Mouse (Mus musculus) MEL (cell line): Measurements from ENCODE around the gene Camkv. TPM values are rescaled to one million over a fixed set of nuclear protein-coding genes. Genes with fewer than 3 reads are reported as not detected.
A peak's percentile ranks its signal among the peaks of the same experiment; 100 is the strongest.

Experiments
- DNase-seq: peaks from one replicate; pipeline ENCODE4 v3.0.0; 2011; ENCODE audit warnings: low read depth, low spot score
- H3K27ac ChIP-seq: 2 replicates; pipeline ENCODE4 v1.5.1; 2012; ENCODE audit warnings: low read depth, mild to moderate bottlenecking, control low read depth, low read length, moderate library complexity; ENCODE audit not compliant: control insufficient read depth
- H3K27me3 ChIP-seq, 2 experiments: fragments of 150-350 bp in 1 of 2; sonication (generic) in 1 of 2; 2 replicates each; pipeline ENCODE4 v1.6.1; 2012; ENCODE audit warnings: low read length in 2 of 2, mild to moderate bottlenecking in 2 of 2, improper control_type of control experiment in 1 of 2, moderate library complexity in 1 of 2; ENCODE audit not compliant: insufficient read depth in 2 of 2, control insufficient read depth in 1 of 2
- H3K36me3 ChIP-seq, 2 experiments: 2 replicates each; pipeline ENCODE4 v1.6.1; 2012 to 2014; ENCODE audit warnings: low read length in 2 of 2, improper control_type of control experiment in 1 of 2, inconsistent platforms in 1 of 2, mild to moderate bottlenecking in 1 of 2; ENCODE audit not compliant: insufficient read depth in 2 of 2, control insufficient read depth in 1 of 2
- H3K4me1 ChIP-seq, 2 experiments: fragments of 150-350 bp in 1 of 2; sonication (generic) in 1 of 2; 2 replicates each; pipeline ENCODE4 v1.6.1; 2012; ENCODE audit warnings: low read length in 2 of 2, improper control_type of control experiment in 1 of 2, mild to moderate bottlenecking in 1 of 2; ENCODE audit not compliant: insufficient read depth in 2 of 2, control insufficient read depth in 1 of 2
- H3K4me3 ChIP-seq, 2 experiments: fragments of 150-350 bp in 1 of 2; sonication (generic) in 1 of 2; 2 replicates each; pipeline ENCODE4 v1.5.1; 2012; ENCODE audit warnings: low read depth in 2 of 2, low read length in 2 of 2, mild to moderate bottlenecking in 2 of 2, moderate library complexity in 2 of 2, control low read depth in 1 of 2, improper control_type of control experiment in 1 of 2; ENCODE audit not compliant: control insufficient read depth in 1 of 2, insufficient read depth in 1 of 2
- H3K79me2 ChIP-seq: 2 replicates; pipeline ENCODE4 v1.6.1; 2012; ENCODE audit warnings: mild to moderate bottlenecking, low read length, moderate library complexity; ENCODE audit not compliant: control insufficient read depth, poor library complexity, insufficient read depth
- H3K9ac ChIP-seq: 2 replicates; pipeline ENCODE4 v1.6.1; 2012; ENCODE audit warnings: low read depth, mild to moderate bottlenecking, control low read depth, low read length, moderate library complexity; ENCODE audit not compliant: control insufficient read depth, poor library complexity, severe bottlenecking
- H3K9me3 ChIP-seq: fragments of 150-350 bp; sonication (generic); replicated peaks from 2 replicates; pipeline ENCODE4 v1.6.1; 2012; ENCODE audit warnings: mild to moderate bottlenecking, low read length, improper control_type of control experiment, moderate library complexity; ENCODE audit not compliant: insufficient read depth
- CHD1 ChIP-seq: IDR thresholded peaks from 2 replicates; pipeline ENCODE4 v1.6.1; 2012; ENCODE audit warnings: low read depth, mild to moderate bottlenecking, inconsistent platforms, low read length, improper control_type of control experiment
- CTCF ChIP-seq, 3 experiments: IDR thresholded peaks in 2 of 3; conservative IDR thresholded peaks in 1 of 3; 2 replicates each; pipeline ENCODE4 v1.5.1; 2011 to 2012; ENCODE audit warnings: low read length in 3 of 3, low read depth in 2 of 3, mild to moderate bottlenecking in 2 of 3, improper control_type of control experiment in 1 of 3, inconsistent platforms in 1 of 3, mixed read lengths in 1 of 3, moderate library complexity in 1 of 3; ENCODE audit not compliant: control insufficient read depth in 1 of 3, insufficient read depth in 1 of 3, poor library complexity in 1 of 3, severe bottlenecking in 1 of 3
- EP300 ChIP-seq, 2 experiments: IDR thresholded peaks; 2 replicates each; pipeline ENCODE4 v1.6.1; 2011; ENCODE audit warnings: improper control_type of control experiment in 2 of 2, low read length in 2 of 2, low read depth in 1 of 2, mild to moderate bottlenecking in 1 of 2
- ETS1 ChIP-seq: IDR thresholded peaks from 2 replicates; pipeline ENCODE4 v1.6.1; 2012; ENCODE audit warnings: low read depth, mild to moderate bottlenecking, inconsistent platforms, low read length, improper control_type of control experiment, moderate library complexity
- GABPA ChIP-seq: IDR thresholded peaks from 2 replicates; pipeline ENCODE4 v1.6.1; 2012; ENCODE audit warnings: low read depth, mild to moderate bottlenecking, inconsistent platforms, low read length, improper control_type of control experiment, moderate library complexity
- GATA1 ChIP-seq: IDR thresholded peaks from 2 replicates; pipeline ENCODE4 v1.6.1; 2011; ENCODE audit warnings: low read depth, low read length, improper control_type of control experiment
- HCFC1 ChIP-seq: IDR thresholded peaks from 2 replicates; pipeline ENCODE4 v1.6.1; 2012; ENCODE audit warnings: low read depth, mild to moderate bottlenecking, inconsistent platforms, low read length, improper control_type of control experiment, moderate library complexity
- KAT2A ChIP-seq: conservative IDR thresholded peaks from 2 replicates; pipeline ENCODE4 v1.6.1; 2012; ENCODE audit warnings: low read depth, low read length, improper control_type of control experiment, inconsistent platforms
- MAFK ChIP-seq: IDR thresholded peaks from 2 replicates; pipeline ENCODE4 v1.6.1; 2011; ENCODE audit warnings: low read depth, mild to moderate bottlenecking, low read length, improper control_type of control experiment, borderline replicate concordance
- MAZ ChIP-seq: IDR thresholded peaks from 2 replicates; pipeline ENCODE4 v1.6.1; 2012; ENCODE audit warnings: low read depth, mild to moderate bottlenecking, inconsistent platforms, low read length, improper control_type of control experiment
- MXI1 ChIP-seq: IDR thresholded peaks from 2 replicates; pipeline ENCODE4 v1.6.1; 2011; ENCODE audit warnings: mild to moderate bottlenecking, low read depth, low read length, improper control_type of control experiment
- MYB ChIP-seq: IDR thresholded peaks from 2 replicates; pipeline ENCODE4 v1.6.1; 2011; ENCODE audit warnings: mild to moderate bottlenecking, low read depth, low read length, improper control_type of control experiment
- MYC ChIP-seq: IDR thresholded peaks from 2 replicates; pipeline ENCODE4 v1.6.1; 2011; ENCODE audit warnings: low read depth, mild to moderate bottlenecking, low read length, improper control_type of control experiment, moderate library complexity
- NELFE ChIP-seq: IDR thresholded peaks from 2 replicates; pipeline ENCODE4 v1.6.1; 2011; ENCODE audit warnings: low read depth, low read length, improper control_type of control experiment
- POLR2A ChIP-seq, 2 experiments: IDR thresholded peaks; 2 replicates each; pipeline ENCODE4 v1.6.1; 2011 to 2012; ENCODE audit warnings: low read length in 2 of 2, mild to moderate bottlenecking in 2 of 2, control low read depth in 1 of 2, improper control_type of control experiment in 1 of 2, low read depth in 1 of 2, moderate library complexity in 1 of 2; ENCODE audit not compliant: control insufficient read depth in 1 of 2, insufficient read depth in 1 of 2, poor library complexity in 1 of 2
- POLR2AphosphoS5 ChIP-seq: IDR thresholded peaks from 2 replicates; pipeline ENCODE4 v1.6.1; 2012; ENCODE audit warnings: low read depth, borderline replicate concordance, mild to moderate bottlenecking, inconsistent platforms, low read length, moderate library complexity, mixed read lengths
- RAD21 ChIP-seq: IDR thresholded peaks from 2 replicates; pipeline ENCODE4 v1.6.1; 2011; ENCODE audit warnings: mild to moderate bottlenecking, low read depth, low read length, improper control_type of control experiment
- SMC3 ChIP-seq: IDR thresholded peaks from 2 replicates; pipeline ENCODE4 v1.6.1; 2011; ENCODE audit warnings: low read depth, low read length, improper control_type of control experiment
- TAL1 ChIP-seq: IDR thresholded peaks from 2 replicates; pipeline ENCODE4 v1.6.1; 2012; ENCODE audit warnings: mild to moderate bottlenecking, inconsistent platforms, low read length, moderate library complexity, mixed read lengths
- TBP ChIP-seq: IDR thresholded peaks from 2 replicates; pipeline ENCODE4 v1.8.0; 2011; ENCODE audit warnings: low read depth, low read length, improper control_type of control experiment
- USF1 ChIP-seq: IDR thresholded peaks from 2 replicates; pipeline ENCODE4 v1.6.1; 2014; ENCODE audit warnings: low read depth, mild to moderate bottlenecking, inconsistent platforms, low read length, improper control_type of control experiment, moderate library complexity
- ZC3H11A ChIP-seq: IDR thresholded peaks from 2 replicates; pipeline ENCODE4 v1.6.1; 2012; ENCODE audit warnings: low read depth, mild to moderate bottlenecking, inconsistent platforms, low read length, improper control_type of control experiment
- ZKSCAN1 ChIP-seq: IDR thresholded peaks from 2 replicates; pipeline ENCODE4 v1.6.1; 2012; ENCODE audit warnings: low read depth, mild to moderate bottlenecking, inconsistent platforms, low read length, improper control_type of control experiment, moderate library complexity
- ZMIZ1 ChIP-seq: IDR thresholded peaks from 2 replicates; pipeline ENCODE4 v1.6.1; 2012; ENCODE audit warnings: low read depth, mild to moderate bottlenecking, inconsistent platforms, low read length, improper control_type of control experiment, moderate library complexity
- ZNF384 ChIP-seq: IDR thresholded peaks from 2 replicates; pipeline ENCODE4 v1.6.1; 2012; ENCODE audit warnings: low read depth, mild to moderate bottlenecking, inconsistent platforms, low read length, improper control_type of control experiment
- polyA plus RNA-seq, 2 experiments: library from polyadenylated mRNA; stranded (reverse) in 1 of 2; unstranded in 1 of 2; fragments of >175 nt in 1 of 2; fragments of >200 nt in 1 of 2; gene quantifications; 2 replicates each; pipeline versions ENCODE4 v1.2.1 to v1.2.4; 2012; ENCODE audit warnings: low replicate concordance in 2 of 2, low read depth in 1 of 2; ENCODE audit not compliant: insufficient read length in 2 of 2, insufficient read depth in 1 of 2, missing spikeins in 1 of 2
- total RNA-seq: library from RNA; depleted of rRNA; stranded (reverse); fragments of 300-350 nt; gene quantifications from 2 replicates; pipeline ENCODE4 v1.2.3, GENCODE M21; 2012

The Camkv gene
- total and polyA plus RNA-seq, 3 experiments, result 0.08 to 0.14 TPM; not detected in 1

DNA sequence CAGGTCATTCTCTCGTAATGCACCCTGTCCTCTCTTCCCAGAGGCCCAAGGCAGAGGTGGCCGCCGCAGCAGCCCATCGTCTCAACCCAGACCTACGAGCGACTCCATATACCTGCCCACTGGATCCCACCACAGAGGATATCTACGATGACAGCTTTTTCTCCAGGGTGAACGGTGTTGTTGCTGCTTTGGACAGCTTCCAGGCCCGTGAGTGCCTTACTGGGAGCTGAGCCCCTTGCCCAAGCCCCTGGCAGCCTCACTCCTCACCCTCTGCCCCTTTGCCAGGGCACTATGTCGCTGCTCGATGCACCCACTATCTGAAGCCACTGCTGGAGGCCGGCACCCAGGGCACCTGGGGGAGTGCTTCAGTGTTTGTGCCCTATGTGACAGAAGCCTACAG lies 43.3 kb downstream of the Camkv start:
- peaks cover 37% of the 10 kb centered on the region for H3K79me2 ChIP-seq
- TF ChIP-seq USF1 (no peak), NELFE (no peak), ZC3H11A (no peak), SMC3 (no peak), POLR2A (IDR thresholded peaks at IDR 0.05; ENCODE audit: control insufficient read depth in 1 of 2, insufficient read depth in 1 of 2, low read depth in 1 of 2, low read length in 2 of 2, poor library complexity in 1 of 2) (no peak), ZNF384 (no peak), HCFC1 (no peak), MXI1 (no peak), ZMIZ1 (no peak)
- no peaks in the 10 kb centered on the region for H3K9me3 ChIP-seq
- no peak overlapping the region for H3K27ac ChIP-seq
- no peak overlapping the region for H3K4me3 ChIP-seq
- H3K27me3 ChIP-seq, result no peaks in the 10 kb centered on the region
- H3K36me3 ChIP-seq, result peaks cover 2 to 55% of the 10 kb centered on the region in 2 experiments
- no peak for DNase-seq
- H3K4me1 ChIP-seq, result peaks cover 27 to 77% of the 10 kb centered on the region in 2 experiments
- H3K9ac ChIP-seq, result no peak overlapping the region

DNA sequence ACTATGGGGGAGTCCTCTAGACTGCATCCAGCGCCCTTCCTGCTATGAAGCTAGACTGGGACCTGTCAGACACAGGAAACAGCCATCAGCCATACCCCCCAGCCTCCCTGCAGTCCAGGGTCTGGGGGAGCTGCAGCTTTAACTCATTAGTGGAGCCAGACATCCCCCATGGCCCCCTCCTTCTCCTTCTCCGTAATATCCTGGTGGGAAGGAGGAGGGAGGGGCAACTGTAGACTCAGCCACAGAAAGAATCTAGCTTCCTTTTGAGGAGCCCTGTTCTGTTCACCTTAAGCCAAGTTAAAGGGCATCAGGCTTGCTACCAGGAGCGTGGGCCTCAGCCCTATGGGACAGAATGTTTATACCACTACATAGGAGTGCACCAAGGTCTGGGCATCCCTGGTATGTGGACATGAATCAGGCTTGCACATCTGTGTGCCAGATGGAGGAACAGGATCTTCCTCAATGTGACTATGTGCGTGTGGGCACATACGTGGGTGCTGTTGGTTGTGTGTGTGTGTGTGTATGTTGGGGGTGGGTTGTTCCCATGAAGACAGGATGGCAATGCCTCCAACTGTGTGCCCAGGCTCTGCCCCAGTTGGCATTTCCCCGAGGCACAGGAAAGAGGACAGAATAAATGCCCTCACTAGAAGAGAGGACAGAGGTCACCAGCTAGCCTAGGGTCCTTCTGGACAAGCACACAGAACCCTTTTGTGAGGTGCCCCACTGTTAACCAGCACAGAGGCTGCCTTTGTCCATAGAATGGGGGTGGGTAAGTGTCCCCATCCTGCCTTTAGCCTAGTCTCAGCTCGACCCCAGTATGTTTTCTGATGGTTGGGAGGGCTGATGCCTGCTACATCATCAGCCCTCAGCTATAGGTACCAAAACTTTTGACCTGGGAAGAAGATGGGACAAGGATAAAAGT lies 46.5 kb downstream of the Camkv start:
- H3K4me3 ChIP-seq, result peak overlapping the region; percentile 12 to 14; a peak in 3 of 4 replicates
- peak overlapping the region; percentile 51 for H3K9ac ChIP-seq

DNA sequence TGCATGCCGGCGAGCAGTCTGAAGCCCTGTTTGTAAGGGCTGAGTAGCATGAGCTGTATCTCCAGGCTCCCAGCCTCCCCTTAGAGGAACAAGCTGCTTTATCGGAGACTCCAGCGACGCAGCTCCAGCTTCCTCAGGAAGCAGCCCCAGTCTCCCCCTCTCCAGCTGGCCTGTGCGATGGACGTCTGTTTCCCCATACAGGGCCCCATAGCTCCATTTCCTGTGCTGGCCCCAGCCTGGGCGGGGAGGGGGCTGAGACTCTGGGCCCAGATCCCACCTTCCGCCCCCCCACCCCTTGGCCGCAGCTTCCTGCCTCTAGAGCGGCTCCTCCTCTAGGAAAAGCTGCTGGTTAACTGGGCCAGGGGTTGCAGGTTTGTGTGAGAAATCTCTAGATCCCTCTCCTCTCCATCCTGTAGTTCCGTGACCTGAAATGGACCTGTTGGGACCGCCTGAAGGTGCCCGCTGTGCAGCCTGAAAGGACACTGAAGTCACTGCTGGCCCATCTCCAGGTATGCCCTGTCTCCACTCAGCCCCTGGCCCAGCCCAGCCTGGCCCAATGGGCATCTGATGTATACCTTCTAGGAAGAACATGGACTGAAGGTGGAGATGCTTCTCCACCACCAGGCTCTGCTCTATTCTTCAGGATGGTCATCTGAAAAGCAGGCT lies 47.3 kb downstream of the Camkv start, which contains the start of gene Gm20661:
Gm20661 (plus strand) TSS at position 378 of the 666 bp plus-strand sequence.
- peak; percentile 97 for DNase-seq
- Histone ChIP-seq H3K79me2 (peaks cover 34% of the 10 kb centered on the region), H3K36me3 (peaks cover 4 to 46% of the 10 kb centered on the region in 2 experiments), H3K27ac (peak within 1 kb of the TSS; percentile 94), H3K9me3 (no peaks in the 10 kb centered on the region), H3K9ac (peak within 1 kb of the TSS; percentile 88), H3K4me1 (peaks cover 33 to 53% of the 10 kb centered on the region in 2 experiments), H3K27me3 (no peaks in the 10 kb centered on the region), H3K4me3 (peak within 1 kb of the TSS; percentile 72 to 91)
- peak in 1 of 2 experiments; percentile 61; a peak in 1 of 4 replicates for TF ChIP-seq POLR2A (IDR thresholded peaks at IDR 0.05; ENCODE audit: control insufficient read depth in 1 of 2, insufficient read depth in 1 of 2, low read depth in 1 of 2, low read length in 2 of 2, poor library complexity in 1 of 2)
- peak; percentile 88 for TF ChIP-seq MYC
- no peak for TF ChIP-seq CTCF (IDR thresholded peaks at IDR 0.05 in 2 of 3, conservative IDR thresholded peaks at IDR 0.05 in 1 of 3; ENCODE audit: control insufficient read depth in 1 of 3, insufficient read depth in 1 of 3, low read depth in 2 of 3, low read length in 3 of 3, poor library complexity in 1 of 3, severe bottlenecking in 1 of 3)
- peak; percentile 99 for TF ChIP-seq ETS1
- TF ChIP-seq ZKSCAN1, result no peak
- TF ChIP-seq NELFE, result peak; percentile 40; the same call in 1 of the 2 replicates
- TF ChIP-seq KAT2A, result no peak
- TF ChIP-seq GABPA, result no peak
- TF ChIP-seq MAFK, result peak; percentile 80; the same call in 1 of the 2 replicates
- TF ChIP-seq RAD21, result no peak
- no peak for TF ChIP-seq CHD1
- TF ChIP-seq EP300 (IDR thresholded peaks at IDR 0.05; ENCODE audit: low read depth in 1 of 2, low read length in 2 of 2), result peak; percentile 98 to 100
- peak; percentile 98 for TF ChIP-seq MAZ
- TF ChIP-seq TBP, result peak; percentile 70
- peak; percentile 32; the same call in 1 of the 2 replicates for TF ChIP-seq ZNF384

More for the DNA sequence above, 46.5 kb downstream of the Camkv start:
- H3K27ac ChIP-seq, result peak overlapping the region; percentile 94
- no peaks in the 10 kb centered on the region for H3K27me3 ChIP-seq
- TF ChIP-seq ETS1 (0 out of 2 replicates have a peak, but pooled peaks have one; percentile 2), GATA1 (no peak), POLR2AphosphoS5 (peak; percentile 59; the same call in 1 of the 2 replicates), TAL1 (peak; percentile 61; the same call in 1 of the 2 replicates), MYB (no peak)
- TF ChIP-seq, all 39 proteins: peak for 3
- Histone ChIP-seq H3K36me3 (peaks cover 4 to 46% of the 10 kb centered on the region in 2 experiments), H3K4me1 (peaks cover 33 to 61% of the 10 kb centered on the region in 2 experiments), H3K79me2 (peaks cover 41% of the 10 kb centered on the region), H3K9me3 (no peaks in the 10 kb centered on the region)
- peak; percentile 41 for DNase-seq
